Mouse (Mus musculus) stomach, postnatal 0 days (tissue): ENCODE results near the gene Spata9. TPM values are rescaled to one million over a fixed set of nuclear protein-coding genes. Genes with fewer than 3 reads are reported as not detected.

Source experiments
- ATAC-seq: fragments of 200-750 bp; cut with Nextera tagmentation; 2 replicates; pipeline ENCODE4 v1.8.0; 2017; ENCODE audit not compliant: low FRiP score, low TSS enrichment
- DNase-seq: peaks from one replicate; pipeline ENCODE4 v3.0.0-alpha.2; 2016; ENCODE audit warnings: low spot score
- H3K27ac ChIP-seq: fragments of 300-500 bp; sonication (generic); replicated peaks from 2 replicates; pipeline ENCODE4 v1.5.1; 2014; ENCODE audit warnings: mild to moderate bottlenecking, control low read depth
- H3K27me3 ChIP-seq: fragments of 300-500 bp; sonication (generic); 2 replicates; pipeline ENCODE4 v1.6.1; 2014; ENCODE audit warnings: low read length; ENCODE audit not compliant: control insufficient read depth, insufficient read depth
- H3K36me3 ChIP-seq: fragments of 300-500 bp; sonication (generic); 2 replicates; pipeline ENCODE4 v1.6.1; 2014; ENCODE audit warnings: low read length, mixed read lengths; ENCODE audit not compliant: control insufficient read depth, insufficient read depth
- H3K4me1 ChIP-seq: fragments of 300-500 bp; sonication (generic); replicated peaks from 2 replicates; pipeline ENCODE4 v1.6.1; 2014; ENCODE audit warnings: antibody characterized with exemption; ENCODE audit not compliant: control insufficient read depth, insufficient read depth
- H3K4me2 ChIP-seq: fragments of 300-500 bp; sonication (generic); replicated peaks from 2 replicates; pipeline ENCODE4 v1.6.1; 2014; ENCODE audit warnings: low read depth, mild to moderate bottlenecking, control low read depth, moderate library complexity
- H3K4me3 ChIP-seq: fragments of 300-500 bp; sonication (generic); 2 replicates; pipeline ENCODE4 v1.5.1; 2014; ENCODE audit warnings: low read depth, low read length, control low read depth
- H3K9ac ChIP-seq: fragments of 300-500 bp; sonication (generic); 2 replicates; pipeline ENCODE4 v1.6.1; 2014; ENCODE audit warnings: mild to moderate bottlenecking, low read length, control low read depth, mixed read lengths
- H3K9me3 ChIP-seq: fragments of 300-500 bp; sonication (generic); 2 replicates; pipeline ENCODE4 v1.6.1; 2016; ENCODE audit warnings: low read length; ENCODE audit not compliant: control insufficient read depth
- CTCF ChIP-seq: IDR thresholded peaks from 2 replicates; pipeline ENCODE4 v1.5.1; 2016; ENCODE audit warnings: antibody characterized with exemption, low read depth, mild to moderate bottlenecking, moderate library complexity
- EP300 ChIP-seq: optimal IDR thresholded peaks from 2 replicates; pipeline ENCODE3; 2016; ENCODE audit warnings: antibody characterized with exemption
- WGBS: fragments of 180-500 bp; shearing (Covaris S2); extraction: QIAGEN DNeasy Blood & Tissue Kit; methylation state at CpG from one replicate; pipeline ENCODE4 v1.1.7; 2014; 5-methylcytosine and 5-hydroxymethylcytosine counted together
- polyA plus RNA-seq: library from polyadenylated mRNA; unstranded; fragments of >200 nt; fragmentation: Nextera tagmentation; extraction: Ambion mirVana; gene quantifications from 2 replicates; pipeline ENCODE4 v1.2.1, GENCODE M21; 2015

Spata9 gene
- polyA plus RNA-seq, 1 experiment from 2014 or later = 0.30 TPM

DNA sequence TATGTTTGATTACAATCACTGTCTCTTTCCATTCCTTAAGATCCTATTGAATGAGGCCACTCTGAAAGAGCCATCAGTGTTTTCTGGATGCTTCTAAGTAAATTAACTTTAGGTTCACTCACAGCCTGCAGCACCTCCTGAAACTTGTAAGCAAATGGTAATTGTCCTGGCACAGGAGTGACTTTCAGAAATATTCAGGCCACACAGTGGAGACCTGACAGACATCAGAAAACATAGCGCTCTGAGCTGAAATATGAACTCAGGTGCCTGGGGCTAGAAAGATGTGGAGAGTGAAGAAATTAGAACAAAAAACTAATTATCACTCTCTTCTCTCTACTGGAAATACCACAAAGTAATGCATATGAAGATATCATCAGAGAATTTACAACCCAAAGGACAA lies 33.7 kb upstream of the Spata9 start:
- no peak for ATAC-seq
- DNase-seq = no peak
- TF ChIP-seq EP300 (no peak), CTCF (no peak)
- H3K4me2 ChIP-seq = no peak overlapping the region
- H3K9me3 ChIP-seq = no peaks in the 10 kb centered on the region
- no peak overlapping the region for H3K9ac ChIP-seq
- no peaks in the 10 kb centered on the region for H3K27me3 ChIP-seq
- no peak overlapping the region for H3K27ac ChIP-seq
- H3K4me1 ChIP-seq = no peaks in the 10 kb centered on the region
- WGBS = 92% methylated on average over 1 of the region's 1 CpGs
- no peak overlapping the region for H3K4me3 ChIP-seq
- peaks cover 3% of the 10 kb centered on the region; the same call in 1 of the 2 replicates for H3K36me3 ChIP-seq

- ATAC-seq (no peak), DNase-seq (no peak)
- H3K9me3 ChIP-seq = no peaks in the 10 kb centered on the region
- no peak overlapping the region for H3K27ac ChIP-seq
- no peak overlapping the region for H3K9ac ChIP-seq
- WGBS = 91% methylated on average over 5 of the region's 5 CpGs
- H3K4me2 ChIP-seq = no peak overlapping the region
- H3K27me3 ChIP-seq = no peaks in the 10 kb centered on the region
- no peak overlapping the region for H3K4me3 ChIP-seq
- TF ChIP-seq CTCF (no peak), EP300 (no peak)
- no peaks in the 10 kb centered on the region for H3K4me1 ChIP-seq
- H3K36me3 ChIP-seq = peaks cover 3% of the 10 kb centered on the region; the same call in 1 of the 2 replicates
Measured at GRCm38 (mm10) chr13:75938866-75939265, 28.1 kb upstream of the Spata9 start.

DNA sequence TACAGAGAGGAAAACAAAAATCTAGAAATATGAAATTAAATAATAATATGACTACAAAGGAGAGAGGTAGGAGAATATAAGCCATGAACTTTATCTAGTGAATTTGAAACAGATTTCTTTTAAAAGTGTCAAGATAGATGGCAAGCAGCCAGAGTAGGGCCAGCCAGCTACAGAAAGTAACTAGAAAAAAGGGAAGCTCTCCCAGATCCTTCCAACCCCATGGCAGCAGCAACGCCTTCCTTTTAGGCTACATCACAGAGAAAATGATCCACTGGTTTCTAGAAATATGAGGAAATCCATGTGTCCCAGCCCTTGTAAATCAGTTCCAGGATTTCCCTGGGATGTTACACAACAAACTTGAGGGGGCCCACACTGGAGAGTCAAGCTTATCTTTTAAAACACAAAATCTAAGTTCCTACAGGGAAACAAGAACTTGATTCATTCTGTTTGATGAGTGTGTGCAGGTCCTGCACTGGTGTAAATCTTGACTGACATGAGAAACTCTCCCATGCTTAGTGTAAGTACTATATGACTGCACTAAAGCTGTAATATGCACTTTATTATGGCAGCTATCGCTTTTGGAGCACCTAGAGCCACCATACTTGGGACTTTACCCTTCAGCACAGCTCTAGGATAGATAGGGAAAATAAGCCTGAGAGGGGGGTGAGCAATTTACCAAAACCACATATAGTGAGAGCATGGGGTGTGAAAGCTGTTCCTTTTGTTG lies 26.0 kb upstream of the Spata9 start:
- Histone ChIP-seq H3K27ac (no peak overlapping the region), H3K4me1 (no peaks in the 10 kb centered on the region), H3K36me3 (peaks cover 3% of the 10 kb centered on the region; the same call in 1 of the 2 replicates), H3K9me3 (no peaks in the 10 kb centered on the region), H3K4me3 (no peak overlapping the region), H3K4me2 (no peak overlapping the region), H3K27me3 (no peaks in the 10 kb centered on the region), H3K9ac (no peak overlapping the region)
- WGBS = 69% methylated on average over 2 of the region's 2 CpGs
- ATAC-seq (no peak), DNase-seq (no peak)
- TF ChIP-seq EP300 (no peak), CTCF (no peak)

GRCm38 (mm10) chr13:75941518-75942295 lies 25.2 kb upstream of the Spata9 start:
- Histone ChIP-seq H3K4me1 (no peaks in the 10 kb centered on the region), H3K9me3 (no peaks in the 10 kb centered on the region), H3K4me3 (no peak overlapping the region), H3K27me3 (no peaks in the 10 kb centered on the region), H3K27ac (no peak overlapping the region), H3K36me3 (peaks cover 3% of the 10 kb centered on the region; the same call in 1 of the 2 replicates), H3K4me2 (no peak overlapping the region), H3K9ac (no peak overlapping the region)
- TF ChIP-seq EP300 = no peak
- no peak for TF ChIP-seq CTCF
- no peak for DNase-seq
- no peak for ATAC-seq
- WGBS = 81% methylated on average over 5 of the region's 5 CpGs

- TF ChIP-seq CTCF = peak; percentile 33
- TF ChIP-seq EP300 = no peak
Measured at GRCm38 (mm10) chr13:75942731-75943130, 24.2 kb upstream of the Spata9 start.

More at GRCm38 (mm10) chr13:75942731-75943130, 24.2 kb upstream of the Spata9 start:
- Histone ChIP-seq H3K4me3 (peak overlapping the region; percentile 90), H3K4me1 (no peaks in the 10 kb centered on the region), H3K27ac (peak overlapping the region; percentile 97), H3K9ac (peak overlapping the region; percentile 92), H3K27me3 (no peaks in the 10 kb centered on the region), H3K36me3 (peaks cover 3% of the 10 kb centered on the region; the same call in 1 of the 2 replicates), H3K9me3 (no peaks in the 10 kb centered on the region), H3K4me2 (peak overlapping the region; percentile 84)
- DNase-seq = no peak
- no peak for ATAC-seq
- 2% methylated on average over 6 of the region's 6 CpGs for WGBS
